Mouse (Mus musculus) bone marrow macrophage, adult 2 months (primary cell): ENCODE data around the gene Ctc1.

Experiments used
- CTCF ChIP-seq: IDR thresholded peaks from 2 replicates; pipeline ENCODE4 v1.5.1; 2012; ENCODE audit warnings: low read depth, mild to moderate bottlenecking, low read length, moderate library complexity
- POLR2A ChIP-seq: IDR thresholded peaks from 2 replicates; pipeline ENCODE4 v1.6.1; 2012; ENCODE audit warnings: mild to moderate bottlenecking, low read depth, low read length, borderline replicate concordance

- no peak for TF ChIP-seq POLR2A
- TF ChIP-seq CTCF: no peak
Measured at GRCm38 (mm10) chr11:69008182-69009121, 7.3 kb upstream of the Ctc1 start, which contains the start of gene Pfas.
